Mouse (Mus musculus) cerebellum, adult 2 months (tissue): ENCODE measurements around the gene Ooep.

Experiments used
- CTCF ChIP-seq: fragments of 200-500 bp; IDR thresholded peaks from 2 replicates; pipeline ENCODE4 v1.5.1; 2011; ENCODE audit warnings: low read depth, mild to moderate bottlenecking, control low read depth, low read length, moderate library complexity, borderline replicate concordance; ENCODE audit not compliant: insufficient read depth
- POLR2A ChIP-seq: fragments of 200-500 bp; IDR thresholded peaks from 2 replicates; pipeline ENCODE4 v1.6.1; 2011; ENCODE audit warnings: low read length, control low read depth, borderline replicate concordance; ENCODE audit not compliant: insufficient read depth

GRCm38 (mm10) chr9:78359750-78360483, 18.6 kb downstream of the Ooep start:
- TF ChIP-seq POLR2A, result no peak
- no peak for TF ChIP-seq CTCF
